Comparison of ENCODE assay signal across 8 mouse cellular contexts in genomic region chr5:45857254-45858011, GRCm38 (mm10). TPM values are rescaled to one million over a fixed set of nuclear protein-coding genes. Genes with fewer than 3 reads are reported as not detected.
A peak's percentile ranks its signal among the peaks of the same experiment; 100 is the strongest.
DNase-seq lines count a peak whose midpoint lies in the region; ATAC-seq and TF ChIP-seq lines count a peak whose summit lies in the region.

Lcorl (minus strand) TSS chr5:45857615.

- H3K9me3 ChIP-seq in MEL (replicated peaks; ENCODE audit: insufficient read depth, low read length) = no peaks in the 10 kb centered on the region
- no peaks in the 10 kb centered on the region for H3K9me3 ChIP-seq in forebrain, postnatal 0 days (ENCODE audit: low read length)
- no peaks in the 10 kb centered on the region for H3K9me3 ChIP-seq in lung, embryonic 15.5 days

- peak within 1 kb of the TSS; percentile 99 for H3K27ac ChIP-seq in MEL (ENCODE audit: control insufficient read depth, low read depth, low read length)
- H3K27ac ChIP-seq in cerebellum, adult 2 months (ENCODE audit: insufficient read depth, low read length) = peak within 1 kb of the TSS; percentile 76
- peak within 1 kb of the TSS; percentile 97 for H3K27ac ChIP-seq in forebrain, postnatal 0 days (ENCODE audit: low read depth, low read length)
- peak within 1 kb of the TSS; percentile 99 for H3K27ac ChIP-seq in lung, embryonic 15.5 days

- TF ChIP-seq CTCF in MEL (IDR thresholded peaks at IDR 0.05 in 2 of 3, conservative IDR thresholded peaks at IDR 0.05 in 1 of 3; ENCODE audit: control insufficient read depth in 1 of 3, insufficient read depth in 1 of 3, low read depth in 2 of 3, low read length in 3 of 3, poor library complexity in 1 of 3, severe bottlenecking in 1 of 3) = no peak
- no peak for TF ChIP-seq CTCF in cerebellum, adult 2 months (IDR thresholded peaks at IDR 0.05; ENCODE audit: borderline replicate concordance, insufficient read depth, low read depth, low read length)
- TF ChIP-seq CTCF in forebrain, postnatal 0 days (IDR thresholded peaks at IDR 0.05; ENCODE audit: low read depth) = peak; percentile 60

- H3K27me3 ChIP-seq in MEL (ENCODE audit: control insufficient read depth in 1 of 2, insufficient read depth in 2 of 2, low read length in 2 of 2) = no peaks in the 10 kb centered on the region
- no peaks in the 10 kb centered on the region for H3K27me3 ChIP-seq in cerebellum, adult 2 months (ENCODE audit: control insufficient read depth, insufficient read depth, low read length)
- no peaks in the 10 kb centered on the region for H3K27me3 ChIP-seq in forebrain, postnatal 0 days (ENCODE audit: insufficient read depth, low read length)
- no peaks in the 10 kb centered on the region; the same call in 1 of the 2 replicates for H3K27me3 ChIP-seq in lung, embryonic 15.5 days

- WGBS in cerebellum, adult 2 months = 1% methylated on average over 77 of the region's 79 CpGs
- 2% methylated on average over 68 of the region's 79 CpGs for WGBS in forebrain, postnatal 0 days
- WGBS in lung, embryonic 15.5 days = under 1% methylated on average over 71 of the region's 79 CpGs

- H3K4me2 ChIP-seq in forebrain, postnatal 0 days (ENCODE audit: low read depth) = peak within 1 kb of the TSS; percentile 69
- H3K4me2 ChIP-seq in lung, embryonic 15.5 days = peak within 1 kb of the TSS; percentile 89

- peak; percentile 48 to 57; a peak in 3 of 4 replicates for TF ChIP-seq POLR2A in MEL (IDR thresholded peaks at IDR 0.05; ENCODE audit: control insufficient read depth in 1 of 2, insufficient read depth in 1 of 2, low read depth in 1 of 2, low read length in 2 of 2, poor library complexity in 1 of 2)
- peak; percentile 53 for TF ChIP-seq POLR2A in cerebellum, adult 2 months (IDR thresholded peaks at IDR 0.05; ENCODE audit: borderline replicate concordance, insufficient read depth, low read length)

- H3K4me3 ChIP-seq in MEL (ENCODE audit: control insufficient read depth in 1 of 2, insufficient read depth in 1 of 2, low read depth in 2 of 2, low read length in 2 of 2) = peak within 1 kb of the TSS; percentile 97 to 99
- peak within 1 kb of the TSS; percentile 77 for H3K4me3 ChIP-seq in cerebellum, adult 2 months (replicated peaks; ENCODE audit: insufficient read depth, low read depth, low read length)
- peak within 1 kb of the TSS; percentile 74 for H3K4me3 ChIP-seq in forebrain, postnatal 0 days (ENCODE audit: low read depth, low read length)
- H3K4me3 ChIP-seq in lung, embryonic 15.5 days = peak within 1 kb of the TSS; percentile 92

- peaks cover 0 to 6% of the 10 kb centered on the region in 2 experiments; a peak in 2 of 4 replicates for H3K36me3 ChIP-seq in MEL (ENCODE audit: control insufficient read depth in 1 of 2, insufficient read depth in 2 of 2, low read length in 2 of 2)
- H3K36me3 ChIP-seq in forebrain, postnatal 0 days (ENCODE audit: insufficient read depth) = no peaks in the 10 kb centered on the region
- H3K36me3 ChIP-seq in lung, embryonic 15.5 days = no peaks in the 10 kb centered on the region

- TF ChIP-seq RAD21 in MEL (IDR thresholded peaks at IDR 0.05; ENCODE audit: low read depth, low read length) = no peak

- ATAC-seq in forebrain, postnatal 0 days = peak; percentile 96
- ATAC-seq in lung, embryonic 15.5 days (ENCODE audit: borderline replicate concordance, extremely low read depth, low FRiP score, low TSS enrichment) = peak; percentile 96

- peak within 1 kb of the TSS; percentile 100 for H3K9ac ChIP-seq in MEL (ENCODE audit: control insufficient read depth, low read depth, low read length, poor library complexity, severe bottlenecking)
- peak within 1 kb of the TSS; percentile 97 for H3K9ac ChIP-seq in forebrain, postnatal 0 days
- peak within 1 kb of the TSS; percentile 94 for H3K9ac ChIP-seq in lung, embryonic 15.5 days

- TF ChIP-seq EP300 in MEL (IDR thresholded peaks at IDR 0.05; ENCODE audit: low read depth in 1 of 2, low read length in 2 of 2) = peak in 1 of 2 experiments; percentile 37; a peak in 1 of 4 replicates

- peaks cover 0 to 2% of the 10 kb centered on the region in 2 experiments; a peak in 1 of 4 replicates for H3K4me1 ChIP-seq in MEL (ENCODE audit: control insufficient read depth in 1 of 2, insufficient read depth in 2 of 2, low read length in 2 of 2)
- no peaks in the 10 kb centered on the region for H3K4me1 ChIP-seq in cerebellum, adult 2 months (ENCODE audit: control insufficient read depth, insufficient read depth, low read length)
- 0 out of 2 replicates have a peak, but pooled peaks cover 2% of the 10 kb centered on the region for H3K4me1 ChIP-seq in forebrain, postnatal 0 days (ENCODE audit: insufficient read depth)
- 0 out of 2 replicates have a peak, but pooled peaks cover 5% of the 10 kb centered on the region for H3K4me1 ChIP-seq in lung, embryonic 15.5 days

- H3K79me2 ChIP-seq in MEL (ENCODE audit: control insufficient read depth, insufficient read depth, low read length, poor library complexity) = peaks cover 18% of the 10 kb centered on the region

- DNase-seq in MEL (ENCODE audit: low read depth, low spot score) = peak; percentile 97
- peak; percentile 97 for DNase-seq in cerebellum, adult 2 months
- DNase-seq in forebrain, postnatal 0 days = peak; percentile 97
- peak; percentile 95 for DNase-seq in heart, postnatal 4 days
- DNase-seq in layer of hippocampus, adult 8-10 months (ENCODE audit: low spot score in 2 of 2) = peak; percentile 94
- DNase-seq in ovary, adult 18-20 months (ENCODE audit: low spot score) = peak; percentile 96
- peak; percentile 98 for DNase-seq in thymus, postnatal 0 days (ENCODE audit: low spot score)

TF ChIP-seq in MEL, 35 proteins besides CTCF, POLR2A, EP300 and RAD21 (continues in another document):
- TF ChIP-seq JUND (IDR thresholded peaks at IDR 0.05; ENCODE audit: low read depth, low read length) = no peak
- no peak for TF ChIP-seq GATA1 (IDR thresholded peaks at IDR 0.05; ENCODE audit: low read depth, low read length)
- no peak for TF ChIP-seq TAL1 (IDR thresholded peaks at IDR 0.05; ENCODE audit: low read length)
- TF ChIP-seq TBP (IDR thresholded peaks at IDR 0.05; ENCODE audit: low read depth, low read length) = peak; percentile 41
- TF ChIP-seq MXI1 (IDR thresholded peaks at IDR 0.05; ENCODE audit: low read depth, low read length) = peak; percentile 89; the same call in 1 of the 2 replicates
- TF ChIP-seq RCOR1 (IDR thresholded peaks at IDR 0.05; ENCODE audit: low read depth, low read length) = peak; percentile 35; the same call in 1 of the 2 replicates
- peak; percentile 71 for TF ChIP-seq CHD2 (IDR thresholded peaks at IDR 0.05; ENCODE audit: low read length)
- no peak for TF ChIP-seq CHD1 (IDR thresholded peaks at IDR 0.05; ENCODE audit: low read depth, low read length)
- peak; percentile 40; the same call in 1 of the 2 replicates for TF ChIP-seq POLR2AphosphoS2 (IDR thresholded peaks at IDR 0.05; ENCODE audit: low read length)
- TF ChIP-seq POLR2AphosphoS5 (IDR thresholded peaks at IDR 0.05; ENCODE audit: borderline replicate concordance, low read depth, low read length) = no peak
- no peak for TF ChIP-seq UBTF (IDR thresholded peaks at IDR 0.05; ENCODE audit: borderline replicate concordance, insufficient read depth, low read depth, low read length)
- TF ChIP-seq GABPA (IDR thresholded peaks at IDR 0.05; ENCODE audit: low read depth, low read length) = no peak
- TF ChIP-seq MYB (IDR thresholded peaks at IDR 0.05; ENCODE audit: low read depth, low read length) = no peak
- TF ChIP-seq MAZ (IDR thresholded peaks at IDR 0.05; ENCODE audit: low read depth, low read length) = peak; percentile 99
- peak; percentile 89 for TF ChIP-seq MAX (IDR thresholded peaks at IDR 0.05; ENCODE audit: low read length)
- peak; percentile 83; the same call in 1 of the 2 replicates for TF ChIP-seq KAT2A (conservative IDR thresholded peaks at IDR 0.05; ENCODE audit: low read depth, low read length)
- TF ChIP-seq ELF1 (IDR thresholded peaks at IDR 0.05; ENCODE audit: low read depth, low read length) = no peak; the same call in 1 of the 2 replicates
- peak; percentile 48 for TF ChIP-seq TCF12 (IDR thresholded peaks at IDR 0.05; ENCODE audit: low read depth, low read length)
- TF ChIP-seq ZNF384 (IDR thresholded peaks at IDR 0.05; ENCODE audit: low read depth, low read length) = no peak
- no peak for TF ChIP-seq MEF2A (IDR thresholded peaks at IDR 0.05; ENCODE audit: extremely low read depth, insufficient replicate concordance, low read depth, low read length, poor library complexity, severe bottlenecking)
- TF ChIP-seq E2F4 (IDR thresholded peaks at IDR 0.05; ENCODE audit: borderline replicate concordance, low read depth, low read length) = 0 out of 2 replicates have a peak, but pooled peaks have one; percentile 58
- TF ChIP-seq ZMIZ1 (IDR thresholded peaks at IDR 0.05; ENCODE audit: low read depth, low read length) = peak; percentile 85
- TF ChIP-seq SMC3 (IDR thresholded peaks at IDR 0.05; ENCODE audit: low read depth, low read length) = peak; percentile 8; the same call in 1 of the 2 replicates
- TF ChIP-seq ZKSCAN1 (IDR thresholded peaks at IDR 0.05; ENCODE audit: low read depth, low read length) = no peak
- peak; percentile 83 for TF ChIP-seq USF1 (IDR thresholded peaks at IDR 0.05; ENCODE audit: low read depth, low read length)
- peak; percentile 80 for TF ChIP-seq NELFE (IDR thresholded peaks at IDR 0.05; ENCODE audit: low read depth, low read length)
- peak; percentile 63 for TF ChIP-seq MYC (IDR thresholded peaks at IDR 0.05; ENCODE audit: low read depth, low read length)
- peak; percentile 72 for TF ChIP-seq ETS1 (IDR thresholded peaks at IDR 0.05; ENCODE audit: low read depth, low read length)
- TF ChIP-seq BHLHE40 (IDR thresholded peaks at IDR 0.05; ENCODE audit: borderline replicate concordance, low read depth, low read length) = peak; percentile 80
- peak; percentile 52; the same call in 1 of the 2 replicates for TF ChIP-seq NRF1 (IDR thresholded peaks at IDR 0.05; ENCODE audit: insufficient read depth, low read depth, low read length, poor library complexity, severe bottlenecking)

RNA-seq across cellular contexts. Expression of gene Lcorl, which starts in this region (rescaled TPM):
- 10.6 and 11.6 TPM in 2 replicates for total RNA-seq in MEL (2012; rRNA removed)
- polyA plus RNA-seq in MEL (2012; ENCODE audit: insufficient read depth in 1 of 2, insufficient read length in 2 of 2, low read depth in 1 of 2, low replicate concordance in 2 of 2, missing spikeins in 1 of 2) = 10 to 100 TPM in 1 of 2 experiments, not detected in 1; 10.1 TPM
- 6.4 and 7.0 TPM in 2 replicates for polyA plus RNA-seq in cerebellum, adult 2 months (2012; rRNA removed)
- total RNA-seq in forebrain, postnatal 0 days (2014; rRNA removed) = 73.0 and 81.4 TPM in 2 replicates
- 39.5 and 60.4 TPM in 2 replicates for polyA plus RNA-seq in forebrain, postnatal 0 days (2015; fragmentation: Nextera tagmentation; extraction: Ambion mirVana)
- total RNA-seq in heart, postnatal 4 days (2021) = 10 to 100 TPM; 25.2 to 29.1 TPM
- 10 to 100 TPM; 29.6 to 35.3 (median 33.6) TPM for total RNA-seq in layer of hippocampus, adult 8-10 months (2022)
- 35.3 and 38.4 TPM in 2 replicates for polyA plus RNA-seq in lung, embryonic 15.5 days (2015; fragmentation: Nextera tagmentation; extraction: Ambion mirVana)
- 13.7 and 19.4 TPM in 2 replicates for polyA plus RNA-seq in thymus, postnatal 0 days (2015; fragmentation: Nextera tagmentation; extraction: Ambion mirVana)

Comparison
In these comparisons a context has a peak if more than half of its experiments do, and no peak if none do; other contexts are left out.
1. Peak in every context shown above with its lines: DNase-seq, ATAC-seq, H3K4me3 ChIP-seq and H3K27ac ChIP-seq.